Mouse (Mus musculus) MN1 (cell line): ENCODE data around the gene Zfp266.

Source experiments
- DNase-seq: peaks from one replicate; pipeline ENCODE4 v3.0.0-alpha.2; 2016; ENCODE audit warnings: low spot score

Zfp266 gene

GRCm38 (mm10) chr9:20492527-20493233 is 28.5 kb downstream of the Zfp266 start, which contains the start of gene Zfp426:
Zfp426 (minus strand) TSS chr9:20492746.
- peak; percentile 83 for DNase-seq

DNA sequence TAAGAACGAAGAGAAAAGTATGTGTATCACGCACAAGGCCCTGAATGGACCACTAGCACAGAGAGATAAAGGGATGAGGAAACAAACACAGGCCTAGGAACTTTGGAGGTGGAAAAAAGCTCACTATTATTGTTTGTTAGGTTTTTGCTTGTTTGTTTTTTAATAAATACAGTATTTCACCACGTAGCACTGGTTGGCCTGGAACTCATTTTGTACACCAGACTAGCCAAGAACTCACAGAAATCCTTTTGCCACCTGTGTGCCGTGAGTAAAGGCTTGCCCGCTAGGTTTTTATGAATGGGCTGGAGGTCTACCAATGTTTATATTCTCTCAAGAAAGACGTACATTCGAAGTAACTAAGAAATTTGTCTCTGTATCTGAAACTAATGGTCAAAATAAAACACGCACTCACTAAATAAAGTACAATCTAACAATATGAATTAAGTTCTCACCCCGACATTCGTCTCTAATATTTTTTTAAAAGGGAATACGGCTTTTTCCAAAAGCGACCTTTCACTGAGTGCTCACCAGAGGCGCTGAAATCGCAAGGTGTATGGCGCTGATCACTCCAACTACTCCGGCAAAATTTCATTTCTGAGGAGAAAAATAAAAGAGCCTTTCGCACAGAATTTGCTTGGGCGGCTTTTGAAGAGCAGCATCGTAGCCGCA is 29.2 kb downstream of the Zfp266 start:
- peak; percentile 6 for DNase-seq

DNA sequence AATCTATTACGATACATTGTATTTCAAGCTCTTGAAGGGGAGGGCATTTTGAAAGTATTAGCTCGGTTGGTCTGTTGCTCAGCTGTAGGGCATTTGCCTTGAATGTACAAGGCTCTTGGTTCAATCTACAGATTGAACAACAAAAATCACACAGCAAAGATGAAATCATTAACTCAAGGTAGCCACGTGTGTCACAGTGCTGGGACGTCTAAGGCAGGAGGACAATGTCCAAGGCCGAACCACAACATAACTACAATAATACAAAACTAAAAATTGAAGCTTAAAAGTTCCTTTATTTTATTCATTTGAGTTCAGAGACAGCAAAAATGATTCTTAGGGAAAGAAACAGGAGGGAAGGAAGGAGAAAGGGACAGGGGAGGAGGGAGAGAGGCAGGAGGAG is 31.7 kb downstream of the Zfp266 start:
- DNase-seq = no peak

DNA sequence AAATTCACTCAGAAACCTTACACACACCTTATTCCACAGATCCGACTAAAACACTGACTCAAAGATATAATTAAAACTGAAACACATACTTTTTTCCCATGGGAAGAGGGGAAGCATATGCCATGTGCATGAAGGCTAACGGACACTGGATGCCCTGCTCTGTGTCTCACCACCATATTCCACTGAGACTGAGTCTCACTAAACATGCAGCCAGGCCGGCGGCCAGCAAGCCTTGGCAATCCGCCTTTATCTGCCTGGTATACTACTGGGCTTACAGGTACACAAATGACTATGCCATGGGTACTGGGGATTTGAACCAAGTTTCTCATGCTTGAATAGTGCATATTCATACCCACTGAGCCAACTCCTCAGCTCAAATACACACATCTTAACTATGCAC is 41.8 kb downstream of the Zfp266 start:
- no peak for DNase-seq

DNA sequence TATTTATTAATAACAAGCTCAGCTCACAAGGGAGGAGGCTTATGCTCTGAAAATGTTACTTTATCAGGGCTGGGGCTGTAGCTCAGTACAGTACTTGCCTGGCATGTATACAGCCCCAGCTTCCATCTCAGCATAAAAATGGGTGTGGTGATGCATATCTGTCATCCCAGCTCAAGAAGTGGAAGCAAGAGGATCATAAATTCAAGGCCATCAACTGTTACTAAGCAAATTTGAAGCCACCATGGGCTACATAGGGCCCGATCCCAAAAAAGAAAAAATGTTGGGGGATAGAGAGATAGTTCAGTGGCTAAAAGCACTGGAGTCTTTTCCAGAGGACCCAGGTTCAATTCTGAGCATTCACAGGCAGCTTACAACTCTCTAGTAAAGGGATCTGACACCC is 44.6 kb downstream of the Zfp266 start:
- no peak for DNase-seq

DNA sequence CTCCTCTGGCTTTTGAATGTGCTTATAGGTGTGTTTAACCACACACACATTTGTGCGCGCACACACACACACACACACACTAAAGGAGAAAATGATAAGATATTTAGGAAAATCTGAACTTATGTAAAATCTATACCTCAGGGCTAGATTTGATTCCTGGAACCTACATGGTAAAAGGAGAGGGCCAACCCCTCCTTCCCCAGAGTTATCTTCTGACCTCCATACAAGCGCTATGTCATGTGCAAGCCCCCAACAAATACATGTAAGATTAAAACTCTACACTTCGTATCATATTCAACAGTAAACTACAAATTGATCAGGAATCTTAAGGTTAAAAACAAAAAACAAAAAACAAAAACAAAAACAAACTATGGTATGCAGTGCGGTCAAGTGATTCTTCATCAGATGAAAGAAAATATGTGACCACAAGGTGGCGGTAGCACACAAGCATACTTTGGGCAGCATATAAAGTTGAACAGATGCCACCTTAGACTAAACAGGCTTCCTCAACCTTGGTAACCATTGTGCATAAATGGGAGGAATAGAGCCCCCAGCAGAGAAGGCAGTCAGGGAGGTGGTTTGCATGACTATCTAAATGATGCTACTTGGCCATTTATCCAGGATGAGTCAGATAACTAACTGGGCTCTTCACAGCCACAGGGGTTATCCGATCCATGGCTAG is 54.3 kb downstream of the Zfp266 start:
- DNase-seq = peak; percentile 55

GRCm38 (mm10) chr9:20459377-20460317 is 61.6 kb downstream of the Zfp266 start, which contains the start of gene Zfp26:
Zfp26 (minus strand) TSS chr9:20460162.
- peak; percentile 83 for DNase-seq

DNA sequence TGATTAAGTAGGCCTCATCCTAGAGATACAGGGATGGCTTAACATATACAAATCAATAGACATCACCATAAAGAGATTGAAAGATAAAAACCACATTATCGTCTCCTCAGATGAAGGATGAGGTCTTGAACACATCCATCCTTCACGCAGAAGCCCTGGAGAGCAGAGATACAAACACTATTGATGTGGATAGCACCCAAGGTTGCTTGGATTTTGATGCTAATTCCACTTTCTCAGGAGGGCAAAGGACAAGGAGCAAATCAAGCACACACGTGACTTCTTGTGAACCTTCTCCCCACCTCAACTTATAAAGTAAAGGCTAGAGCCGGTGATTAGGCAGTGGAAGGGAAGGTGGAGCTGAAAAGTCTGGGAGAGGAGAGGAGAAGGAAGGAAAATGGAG is 67.6 kb downstream of the Zfp266 start:
- DNase-seq = no peak

- DNase-seq = no peak
Measured at GRCm38 (mm10) chr9:20451493-20451892, 69.7 kb downstream of the Zfp266 start.
